Mouse (Mus musculus) thymus, adult 2 months (tissue): ENCODE measurements around the gene Mxd4. TPM values are rescaled to one million over a fixed set of nuclear protein-coding genes. Genes with fewer than 3 reads are reported as not detected.

Experiments
- DNase-seq: peaks from one replicate; pipeline ENCODE4 v3.0.0; 2021
- H3K27ac ChIP-seq: fragments of 200-500 bp; 2 replicates; pipeline ENCODE4 v1.5.1; 2012; ENCODE audit warnings: low read length, control low read depth; ENCODE audit not compliant: control insufficient read depth, insufficient read depth
- H3K27me3 ChIP-seq: fragments of 200-500 bp; 2 replicates; pipeline ENCODE4 v1.6.1; 2012; ENCODE audit warnings: mild to moderate bottlenecking, low read length, moderate library complexity, mixed read lengths; ENCODE audit not compliant: control insufficient read depth, insufficient read depth
- H3K36me3 ChIP-seq: fragments of 200-500 bp; 2 replicates; pipeline ENCODE4 v1.6.1; 2012; ENCODE audit warnings: mild to moderate bottlenecking, low read length, moderate library complexity; ENCODE audit not compliant: control insufficient read depth, insufficient read depth
- H3K4me1 ChIP-seq: fragments of 200-500 bp; replicated peaks from 2 replicates; pipeline ENCODE4 v1.6.1; 2012; ENCODE audit warnings: low read length; ENCODE audit not compliant: control insufficient read depth, insufficient read depth
- H3K4me3 ChIP-seq: fragments of 200-500 bp; 2 replicates; pipeline ENCODE4 v1.5.1; 2012; ENCODE audit warnings: mild to moderate bottlenecking, low read length, control low read depth, moderate library complexity; ENCODE audit not compliant: control insufficient read depth, insufficient read depth
- CTCF ChIP-seq: fragments of 200-500 bp; IDR thresholded peaks from 2 replicates; pipeline ENCODE4 v1.5.1; 2012; ENCODE audit warnings: mild to moderate bottlenecking, control low read depth, low read length, moderate library complexity, borderline replicate concordance; ENCODE audit not compliant: control insufficient read depth, poor library complexity, insufficient read depth; ENCODE audit errors: extremely low read depth
- POLR2A ChIP-seq: fragments of 200-500 bp; IDR thresholded peaks from 2 replicates; pipeline ENCODE4 v1.6.1; 2012; ENCODE audit warnings: mild to moderate bottlenecking, low read length, control low read depth, moderate library complexity; ENCODE audit not compliant: control insufficient read depth, poor library complexity, insufficient read depth; ENCODE audit errors: extremely low read depth
- WGBS: fragments of 180-500 bp; shearing (Covaris S2); methylation state at CpG from one replicate; pipeline ENCODE4 v1.1.7; 2018; 5-methylcytosine and 5-hydroxymethylcytosine counted together
- polyA plus RNA-seq: library from polyadenylated mRNA; depleted of rRNA; stranded (reverse); fragments of >200 nt; gene quantifications from 2 replicates; pipeline ENCODE4 v1.2.3, GENCODE M21; 2012

Gene Mxd4
- polyA plus RNA-seq, 1 experiment: 525 TPM

DNA sequence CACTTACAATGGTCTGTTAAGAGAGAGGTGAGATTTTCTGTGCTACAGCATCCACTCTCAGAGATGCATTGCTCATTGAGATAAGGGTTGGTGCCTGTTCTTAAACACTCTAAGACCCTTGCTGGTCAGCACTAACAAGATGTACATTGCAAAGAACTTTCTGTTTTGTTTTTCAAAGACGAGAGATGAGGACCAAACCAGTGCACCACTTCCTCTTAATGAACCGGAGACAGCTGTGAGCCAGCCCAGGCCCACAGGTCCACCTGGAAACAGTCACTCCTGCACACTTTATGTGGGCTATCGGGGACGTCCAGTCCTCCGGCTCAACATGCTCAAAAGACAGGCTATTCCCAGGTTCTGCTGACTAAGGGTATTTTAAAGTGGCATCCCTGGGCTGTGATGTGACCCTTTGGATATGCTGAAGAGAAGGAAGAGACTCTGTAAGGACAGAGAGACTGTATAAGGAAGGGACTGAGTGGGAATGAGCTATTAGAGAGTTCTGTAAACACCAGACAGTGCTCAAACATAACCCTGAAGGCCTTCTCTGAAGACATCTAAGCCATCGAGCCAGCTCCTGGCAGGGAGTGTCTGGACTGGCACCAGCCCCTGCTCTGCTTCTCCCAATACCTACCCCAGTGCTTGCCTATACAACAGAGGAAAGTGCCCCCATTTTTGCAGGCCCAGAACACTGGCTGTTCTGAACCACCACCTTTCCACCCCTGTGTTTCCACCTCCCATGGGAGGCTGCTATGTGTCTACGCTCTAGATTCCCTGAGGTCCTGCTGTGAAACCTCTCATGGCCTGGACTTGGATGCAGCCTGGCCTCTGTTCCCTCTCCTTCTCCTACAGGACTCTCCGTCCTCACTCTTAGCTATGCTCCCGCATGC lies 43.3 kb upstream of the Mxd4 start:
- TF ChIP-seq CTCF (0 out of 2 replicates have a peak, but pooled peaks have one; percentile 12), POLR2A (no peak)
- no peaks in the 10 kb centered on the region for H3K27me3 ChIP-seq
- DNase-seq: peak; percentile 33
- peak overlapping the region; percentile 98 for H3K27ac ChIP-seq
- H3K36me3 ChIP-seq: no peaks in the 10 kb centered on the region
- 38% methylated on average over 9 of the region's 9 CpGs for WGBS
- peak overlapping the region; percentile 12; the same call in 1 of the 2 replicates for H3K4me3 ChIP-seq
- H3K4me1 ChIP-seq: peaks cover 70% of the 10 kb centered on the region

DNA sequence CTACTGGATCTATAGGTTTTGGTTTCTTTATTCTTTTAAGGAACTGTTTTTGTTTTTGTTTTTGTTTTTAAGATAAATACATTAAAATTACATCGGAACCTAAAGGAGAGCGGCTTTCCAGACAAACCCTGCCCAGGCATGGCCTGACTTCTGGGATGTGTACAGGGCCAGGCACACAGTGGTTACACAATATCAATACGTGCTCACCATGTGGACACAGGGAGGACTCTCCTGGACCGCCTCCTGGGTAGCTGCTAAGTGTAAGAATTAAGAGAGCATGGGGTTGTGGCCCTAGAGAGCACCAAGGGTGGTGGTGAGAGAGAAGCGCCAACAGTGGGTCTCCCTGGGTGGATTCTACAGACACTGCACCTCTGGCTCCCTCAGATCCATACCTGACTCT lies 42.0 kb upstream of the Mxd4 start:
- 97% methylated on average over 5 of the region's 5 CpGs for WGBS
- no peak for DNase-seq
- no peaks in the 10 kb centered on the region for H3K36me3 ChIP-seq
- peaks cover 61% of the 10 kb centered on the region for H3K4me1 ChIP-seq
- TF ChIP-seq CTCF (no peak), POLR2A (no peak)
- H3K27me3 ChIP-seq: no peaks in the 10 kb centered on the region
- no peak overlapping the region for H3K4me3 ChIP-seq
- peak overlapping the region; percentile 40 for H3K27ac ChIP-seq

DNA sequence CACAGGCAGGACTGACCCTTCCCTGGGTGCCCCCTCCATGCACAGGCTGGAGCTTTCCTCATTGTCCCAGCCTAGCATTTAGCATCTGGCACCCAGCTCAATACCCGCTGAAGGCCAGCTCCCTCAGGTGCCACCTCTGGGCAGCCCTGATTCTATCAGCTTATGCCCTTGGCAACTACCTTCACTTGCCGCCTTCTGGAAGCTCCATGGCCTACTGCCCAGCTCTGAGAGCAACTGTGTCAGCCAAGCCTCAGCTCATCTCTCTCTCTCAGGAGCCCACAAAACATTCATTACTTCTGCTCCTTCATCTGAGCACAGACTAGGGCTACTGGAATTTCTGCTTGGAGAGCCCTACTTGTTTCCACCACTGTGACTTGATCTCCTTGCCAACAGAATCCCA lies 38.0 kb upstream of the Mxd4 start:
- WGBS: 94% methylated on average over 2 of the region's 2 CpGs
- H3K27me3 ChIP-seq: no peaks in the 10 kb centered on the region
- H3K27ac ChIP-seq: no peak overlapping the region
- DNase-seq: no peak
- TF ChIP-seq CTCF (no peak), POLR2A (no peak)
- H3K36me3 ChIP-seq: no peaks in the 10 kb centered on the region
- no peak overlapping the region for H3K4me3 ChIP-seq
- H3K4me1 ChIP-seq: peaks cover 33% of the 10 kb centered on the region

DNA sequence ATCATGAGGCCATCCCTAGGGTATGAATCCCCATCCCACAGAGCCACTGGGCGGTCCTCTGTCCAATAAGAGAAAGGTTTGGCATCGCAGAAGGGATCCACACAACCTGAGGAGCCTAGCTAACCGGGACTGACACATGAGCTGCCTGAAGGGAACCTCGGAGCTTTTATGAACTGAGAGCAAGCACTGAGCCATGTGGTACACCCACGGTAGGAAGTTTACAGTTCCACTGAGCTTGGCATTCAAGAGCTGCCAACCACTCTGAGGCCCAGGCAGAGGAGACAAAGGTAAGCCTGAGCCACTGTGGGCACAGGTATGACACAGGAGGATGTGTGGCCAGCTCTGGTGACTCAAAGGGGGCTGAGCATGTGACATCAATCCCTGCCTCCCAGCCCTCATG lies 37.0 kb upstream of the Mxd4 start:
- 71% methylated on average over 5 of the region's 5 CpGs for WGBS
- no peak for TF ChIP-seq CTCF
- no peak for TF ChIP-seq POLR2A
- Histone ChIP-seq H3K27ac (no peak overlapping the region), H3K4me3 (no peak overlapping the region), H3K4me1 (peaks cover 24% of the 10 kb centered on the region), H3K27me3 (no peaks in the 10 kb centered on the region), H3K36me3 (no peaks in the 10 kb centered on the region)
- no peak for DNase-seq

DNA sequence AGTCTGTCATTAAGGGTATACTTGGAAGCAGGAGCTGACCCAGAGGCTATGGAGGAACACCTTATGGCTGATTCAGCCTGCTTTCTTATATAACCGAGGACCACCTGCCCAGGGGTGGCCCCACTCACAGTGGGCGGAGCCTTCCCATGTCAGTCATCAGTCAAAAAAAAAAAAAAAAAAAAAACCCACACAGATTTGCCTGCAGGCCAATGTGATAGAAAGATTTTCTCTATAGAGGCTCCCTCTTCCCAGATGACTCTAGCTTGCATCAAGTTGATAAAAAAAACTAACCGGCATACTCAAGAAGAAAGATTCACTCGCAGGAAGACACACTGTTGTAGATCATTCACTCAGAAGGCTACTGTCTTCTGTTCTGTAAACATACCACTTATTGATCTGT lies 32.5 kb upstream of the Mxd4 start:
- Histone ChIP-seq H3K27ac (no peak overlapping the region), H3K27me3 (no peaks in the 10 kb centered on the region), H3K4me1 (peaks cover 29% of the 10 kb centered on the region), H3K36me3 (no peaks in the 10 kb centered on the region), H3K4me3 (no peak overlapping the region)
- DNase-seq: no peak
- WGBS: 91% methylated on average over 4 of the region's 4 CpGs
- TF ChIP-seq POLR2A (no peak), CTCF (no peak)

DNA sequence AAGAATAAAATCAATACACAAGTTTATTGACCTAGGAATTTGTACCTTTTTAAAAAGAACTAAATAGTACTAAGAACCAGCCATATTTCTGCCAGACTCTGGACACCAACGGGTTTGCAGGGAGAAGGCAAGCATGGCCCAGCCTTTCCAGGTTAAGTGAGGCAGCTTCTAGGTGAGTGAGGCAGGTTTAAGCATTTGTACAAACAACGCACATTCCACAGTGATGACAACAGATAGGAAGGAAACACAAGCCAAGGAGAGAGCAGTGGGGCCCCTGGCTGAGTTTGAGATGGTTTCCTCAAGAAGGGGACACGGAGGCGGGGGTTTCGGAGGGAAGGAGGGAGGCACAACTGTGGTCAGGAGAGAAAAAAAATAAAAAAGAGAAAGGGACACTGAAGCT lies 31.2 kb upstream of the Mxd4 start:
- WGBS: 75% methylated on average over 5 of the region's 5 CpGs
- Histone ChIP-seq H3K4me3 (no peak overlapping the region), H3K36me3 (no peaks in the 10 kb centered on the region), H3K27ac (no peak overlapping the region), H3K4me1 (peaks cover 21% of the 10 kb centered on the region), H3K27me3 (no peaks in the 10 kb centered on the region)
- TF ChIP-seq CTCF (no peak), POLR2A (no peak)
- DNase-seq: no peak
